Mouse (Mus musculus) right cerebral cortex, postnatal 10 days (tissue): ENCODE results near the gene Pole3.

Source experiments
- DNase-seq, 2 experiments: peaks; one replicate each; pipeline ENCODE4 v3.0.0; 2021; ENCODE audit warnings: low spot score in 2 of 2

The Pole3 gene

GRCm38 (mm10) chr4:62518416-62519121, 6.3 kb downstream of the Pole3 start:
- no peak for DNase-seq

GRCm38 (mm10) chr4:62517538-62518415, 7.1 kb downstream of the Pole3 start:
- no peak for DNase-seq

DNA sequence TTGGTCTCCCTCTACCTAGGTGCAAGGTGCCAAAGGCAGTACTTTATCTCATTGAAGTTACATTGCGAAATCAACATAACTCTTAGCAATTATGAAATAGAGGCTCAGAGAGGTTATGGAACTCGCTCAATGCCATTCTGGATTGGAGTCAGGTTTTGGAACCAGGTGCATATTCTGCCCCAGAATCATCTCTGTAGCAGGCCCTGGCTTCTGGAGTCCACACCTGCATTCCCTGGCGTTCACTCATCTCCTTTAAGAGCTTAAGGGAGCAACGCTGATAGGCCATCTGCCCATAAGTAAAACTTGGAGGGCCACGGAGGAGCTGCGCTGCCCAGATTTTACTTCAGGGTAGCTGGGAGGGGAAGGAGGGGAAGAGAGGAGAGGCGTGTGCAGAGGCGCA, 7.8 kb downstream of the Pole3 start:
- no peak for DNase-seq

- no peak for DNase-seq
Observed at GRCm38 (mm10) chr4:62516579-62516978, 8.3 kb downstream of the Pole3 start.

DNA sequence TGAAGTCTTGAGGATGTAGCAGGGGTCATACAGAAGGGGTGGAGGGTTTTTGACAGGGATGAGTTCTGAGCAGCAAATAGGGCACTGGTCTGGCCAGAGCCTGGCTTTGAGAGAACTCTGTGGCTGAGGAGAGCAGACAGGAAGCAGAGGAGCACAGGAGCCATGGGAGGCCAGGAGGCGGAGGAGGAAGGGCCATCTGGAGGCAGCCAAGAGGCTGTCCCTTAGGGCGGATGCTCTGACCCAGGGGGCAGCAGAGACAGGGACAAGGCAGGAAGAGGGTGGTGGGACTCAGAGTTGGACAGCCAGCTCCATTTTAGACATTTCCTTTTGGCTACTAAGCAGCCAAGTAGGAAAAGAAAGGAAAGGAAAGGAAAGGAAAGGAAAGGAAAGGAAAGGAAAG, 8.8 kb downstream of the Pole3 start:
- no peak for DNase-seq

GRCm38 (mm10) chr4:62515490-62515889, 9.4 kb downstream of the Pole3 start:
- no peak for DNase-seq

DNA sequence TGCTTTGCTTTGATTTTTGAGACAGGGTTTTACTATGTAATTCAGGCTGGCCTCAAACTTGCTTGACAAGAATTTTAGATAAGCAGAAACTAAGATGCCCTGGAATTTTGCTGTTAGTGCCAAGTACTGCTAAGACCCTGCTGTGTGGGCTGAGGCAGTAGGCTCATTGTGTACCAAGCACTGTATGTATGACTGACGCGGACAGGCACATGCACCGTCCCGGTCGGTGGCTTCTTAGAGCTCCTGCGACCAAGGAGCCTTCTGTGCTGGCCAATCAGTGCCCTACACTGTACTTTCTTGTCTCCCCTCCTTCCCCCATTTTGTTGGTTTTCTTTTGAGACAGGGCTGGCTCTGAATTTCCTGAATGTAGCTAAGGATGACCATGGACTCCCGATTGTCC, 9.9 kb downstream of the Pole3 start:
- DNase-seq: no peak

DNA sequence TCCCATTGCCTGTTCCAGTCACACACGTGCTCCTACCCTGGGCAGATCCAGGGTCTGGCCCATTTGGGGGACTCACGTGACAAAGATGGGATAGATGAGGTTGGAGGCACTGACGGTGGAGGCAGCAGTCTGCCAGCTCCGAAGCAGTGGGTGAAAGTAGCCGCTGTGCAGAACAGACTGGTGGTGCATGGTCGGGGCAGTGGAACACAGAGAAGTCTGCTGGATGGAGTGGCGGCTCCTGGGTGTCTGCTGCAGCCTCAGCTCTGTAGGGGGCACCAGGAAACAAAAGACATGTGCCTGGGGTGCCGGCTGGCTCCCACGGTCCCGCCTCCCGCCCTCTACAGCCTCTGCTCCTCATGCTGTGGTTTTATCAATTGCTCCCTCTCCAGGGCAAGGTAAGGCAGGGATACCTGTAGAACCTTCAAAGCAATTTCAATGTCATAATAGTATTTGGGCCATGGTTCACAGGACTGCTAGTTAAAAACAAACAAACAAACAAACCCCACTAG, 10.8 kb downstream of the Pole3 start:
- DNase-seq: no peak

- DNase-seq: no peak
Observed at GRCm38 (mm10) chr4:62509946-62510345, 14.9 kb downstream of the Pole3 start.

DNA sequence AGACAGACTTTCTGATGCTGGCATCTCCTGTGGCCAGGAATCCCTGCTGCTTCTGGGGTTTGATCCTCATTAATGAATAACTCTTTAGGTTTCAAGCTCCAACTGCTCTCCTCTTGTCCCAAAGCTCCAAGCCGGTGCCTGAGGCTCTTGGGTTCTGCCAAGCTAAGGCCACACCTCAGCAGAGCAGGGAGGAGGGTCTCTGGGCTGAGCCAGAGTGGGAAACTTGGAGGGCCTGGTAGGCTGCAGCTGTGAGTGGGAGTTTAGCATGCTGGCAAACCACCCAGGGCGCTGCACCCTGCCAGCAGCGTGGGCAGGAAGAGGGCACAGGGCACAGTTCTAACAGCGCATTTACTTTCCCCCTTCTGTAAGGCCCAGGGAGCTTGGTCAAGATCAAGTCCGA, 16.0 kb downstream of the Pole3 start:
- DNase-seq: no peak

GRCm38 (mm10) chr4:62506798-62507197, 18.1 kb downstream of the Pole3 start:
- DNase-seq: no peak

GRCm38 (mm10) chr4:62505991-62506390, 18.9 kb downstream of the Pole3 start:
- no peak for DNase-seq

- no peak for DNase-seq
Observed at GRCm38 (mm10) chr4:62503374-62503970, 21.4 kb downstream of the Pole3 start, which contains the start of gene Hdhd3. Gene Hdhd3, minus strand, starts transcription at chr4:62503467.

GRCm38 (mm10) chr4:62502969-62503368, 21.9 kb downstream of the Pole3 start:
- DNase-seq: no peak

DNA sequence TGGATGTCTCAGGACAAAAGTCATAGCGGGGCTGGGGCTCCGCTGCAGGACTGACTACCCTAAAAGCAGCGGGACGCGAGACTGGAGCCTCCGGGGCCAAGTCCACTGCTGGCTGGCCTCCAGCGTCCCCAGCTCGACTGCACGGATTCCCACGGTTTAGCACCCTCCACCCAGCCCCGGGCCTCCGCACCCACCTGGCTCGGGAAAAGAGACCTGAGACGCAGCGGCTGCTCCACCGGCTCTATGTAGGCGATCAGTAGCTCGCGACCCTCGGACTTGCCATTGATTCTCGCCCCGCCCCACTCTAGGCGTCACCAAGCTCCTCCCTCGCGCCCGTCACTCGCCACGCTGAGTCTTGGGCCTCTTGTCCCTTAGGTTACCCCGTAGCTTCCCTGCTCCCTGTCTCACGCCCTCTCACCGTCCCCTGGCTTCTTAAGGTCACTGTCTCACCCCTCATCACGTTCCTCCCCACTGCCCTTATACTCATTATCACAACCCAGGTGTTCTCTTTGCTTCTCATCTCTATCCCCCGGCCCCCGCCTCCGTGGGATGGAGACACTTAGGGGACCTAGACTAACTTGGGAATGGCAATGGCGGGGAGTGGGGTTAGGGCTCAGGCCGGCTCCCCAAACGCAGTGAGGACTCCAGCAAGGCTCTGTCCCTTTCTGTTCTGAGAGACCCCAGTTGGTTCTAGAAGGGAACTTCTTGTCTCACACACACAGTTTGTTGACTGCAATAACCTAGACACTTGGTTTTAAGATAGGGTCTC, 22.7 kb downstream of the Pole3 start:
- peak; percentile 92 to 93 for DNase-seq

DNA sequence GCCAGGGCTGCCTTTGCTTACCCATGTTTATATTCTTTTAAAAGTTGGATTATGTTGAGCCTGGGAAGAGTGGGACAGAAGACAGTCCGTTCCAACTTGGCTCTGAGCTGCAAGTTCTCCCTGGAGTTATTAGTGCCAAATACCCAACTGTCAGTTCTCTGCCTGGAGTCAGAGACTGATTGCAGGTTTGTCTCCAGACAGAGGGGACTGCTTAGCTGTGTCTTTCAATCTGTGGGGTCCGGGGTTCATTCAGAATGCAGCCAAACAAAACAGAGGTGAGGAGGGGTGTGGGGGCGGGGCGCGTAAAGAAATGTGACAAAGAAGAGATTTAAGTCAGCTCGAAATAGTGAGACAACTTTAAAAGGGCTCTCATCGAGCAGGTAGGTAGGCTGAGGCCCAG, 23.3 kb downstream of the Pole3 start:
- DNase-seq: no peak

- DNase-seq: no peak
Observed at GRCm38 (mm10) chr4:62500799-62501198, 24.1 kb downstream of the Pole3 start.

GRCm38 (mm10) chr4:62496815-62497214, 28.1 kb downstream of the Pole3 start:
- DNase-seq: peak; percentile 76 to 81

GRCm38 (mm10) chr4:62495946-62496345, 28.9 kb downstream of the Pole3 start:
- DNase-seq: no peak

DNA sequence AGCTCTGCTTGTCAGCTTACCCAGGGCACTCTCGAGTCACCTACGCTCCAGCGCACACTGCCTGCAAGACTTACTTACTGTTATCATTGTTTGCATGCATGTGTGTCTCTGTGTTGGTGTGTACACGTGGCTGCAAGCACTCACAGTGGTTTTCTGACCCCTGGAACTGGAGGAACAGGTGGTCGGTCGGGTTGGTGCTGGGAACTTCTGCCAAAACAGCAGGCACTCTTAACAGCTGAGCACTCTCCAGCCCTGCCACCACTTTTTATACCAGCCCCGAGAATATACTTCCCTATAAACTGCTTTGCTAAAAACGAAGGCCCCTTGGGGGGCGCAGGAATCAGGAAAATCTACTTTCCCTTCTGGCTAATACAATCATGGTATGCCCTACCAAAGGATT, 30.6 kb downstream of the Pole3 start:
- no peak for DNase-seq

DNA sequence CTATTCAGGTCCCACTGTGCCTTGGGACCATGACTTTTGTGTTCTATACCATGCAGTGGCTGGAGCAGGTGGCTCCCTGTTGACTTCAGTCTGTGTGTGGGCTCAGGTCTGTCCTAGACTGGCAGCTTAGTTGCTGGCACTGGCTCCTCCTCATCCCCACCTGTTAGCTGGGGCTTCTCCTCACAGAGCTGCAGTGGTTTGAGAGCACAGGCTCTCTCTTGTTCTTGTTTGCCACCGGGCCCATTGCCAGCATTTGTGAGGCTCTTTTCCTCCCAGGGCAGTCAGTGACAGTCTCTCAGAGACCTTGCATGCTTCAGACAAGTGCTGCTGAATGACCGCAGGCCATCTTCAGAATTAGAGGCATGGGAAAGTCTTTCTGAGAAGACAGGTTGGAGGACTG, 32.2 kb downstream of the Pole3 start:
- DNase-seq: peak; percentile 68 to 69

GRCm38 (mm10) chr4:62487914-62488313, 37.0 kb downstream of the Pole3 start:
- DNase-seq: no peak
